Mouse (Mus musculus) left cerebral cortex, adult 11 months (tissue): ENCODE data around the gene Adar.
A peak's percentile ranks its signal among the peaks of the same experiment; 100 is the strongest.

Experiments
- DNase-seq: peaks from one replicate; pipeline ENCODE4 v3.0.0; 2022; ENCODE audit warnings: low spot score

Adar gene

GRCm38 (mm10) chr3:89732091-89732490 is 17.3 kb downstream of the Adar start:
- no peak for DNase-seq

DNA sequence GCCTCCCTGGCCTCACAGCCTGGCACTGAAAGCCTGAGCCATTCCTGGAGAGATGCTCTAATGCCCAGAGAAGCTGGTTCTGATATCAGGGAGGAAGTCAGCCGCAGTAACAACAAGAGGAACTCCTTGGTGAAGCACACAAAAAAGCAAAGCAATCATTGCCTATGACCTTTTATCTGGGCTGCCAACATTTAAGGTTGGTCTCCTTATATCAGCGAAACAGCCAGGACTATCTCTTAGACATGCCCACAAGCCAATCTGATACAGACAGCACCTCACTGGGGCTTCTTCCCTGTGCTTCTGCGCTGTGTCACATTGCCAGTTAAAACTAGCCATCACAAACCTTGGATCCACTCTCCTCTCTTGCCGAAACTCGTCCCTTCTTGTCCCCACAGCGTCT is 23.7 kb downstream of the Adar start:
- no peak for DNase-seq

GRCm38 (mm10) chr3:89752307-89752706 is 37.5 kb downstream of the Adar start:
- no peak for DNase-seq

DNA sequence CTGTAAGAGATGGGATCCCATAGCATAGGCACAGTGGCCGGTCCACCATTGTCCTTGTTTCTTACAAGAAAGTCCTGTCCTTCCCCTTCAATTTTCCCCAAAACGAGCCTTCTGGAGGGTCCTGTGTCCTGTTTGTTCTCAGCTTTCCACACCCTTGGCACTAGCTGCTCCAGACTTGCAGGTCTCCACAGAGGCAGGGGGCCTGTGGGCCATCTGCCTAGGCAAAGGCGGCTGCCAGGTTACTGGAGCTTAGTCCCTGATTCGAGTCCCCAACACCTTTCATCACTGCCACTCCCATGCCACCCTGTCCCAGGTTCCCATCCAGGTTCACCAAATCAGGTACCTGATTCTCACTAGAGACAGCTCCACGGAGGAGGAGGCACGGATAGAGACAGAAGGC is 40.5 kb downstream of the Adar start:
- DNase-seq, result no peak

DNA sequence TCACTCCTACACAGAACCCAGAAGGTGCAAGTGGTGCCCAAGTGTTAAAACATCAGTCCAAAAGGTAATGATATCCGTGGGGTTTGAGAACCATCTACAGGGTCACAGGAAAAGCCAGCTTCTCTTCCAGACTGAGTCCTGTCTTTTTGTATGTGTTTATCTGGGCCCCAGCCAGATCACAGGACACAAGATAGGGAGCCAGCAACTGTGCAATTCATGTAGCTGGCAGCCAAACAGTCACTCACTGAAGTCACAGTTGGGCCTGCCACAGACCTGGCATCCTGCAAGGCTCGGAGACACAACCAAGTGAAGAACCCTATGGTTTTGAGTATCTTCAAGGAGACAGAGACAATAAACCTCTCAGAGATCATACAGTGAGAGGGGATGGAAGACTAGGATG is 43.0 kb downstream of the Adar start:
- no peak for DNase-seq

DNA sequence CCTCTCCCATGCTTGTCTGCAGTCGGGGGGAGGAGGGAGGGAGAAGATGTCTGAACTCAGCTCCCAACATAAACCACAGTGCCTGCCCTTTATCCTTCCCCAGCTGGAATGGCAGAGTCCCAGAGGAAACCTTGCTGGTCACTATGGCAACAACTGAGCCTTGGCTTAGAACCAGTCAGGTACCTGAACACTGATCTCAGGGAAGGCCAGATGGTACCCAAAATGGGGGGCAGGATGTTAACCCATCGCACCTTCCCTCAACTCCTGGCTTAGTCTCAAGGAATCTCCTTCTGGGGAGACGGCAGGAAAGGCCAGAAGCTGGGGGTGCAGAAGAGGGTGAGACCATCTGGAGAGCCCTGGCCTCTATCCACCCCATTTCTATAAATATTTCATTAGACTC is 45.0 kb downstream of the Adar start:
- DNase-seq, result no peak

- no peak for DNase-seq
These were observed 49.4 kb downstream of the Adar start, which contains the start of gene Chrnb2 for GRCm38 (mm10) chr3:89764119-89764724. Gene Chrnb2 (minus strand): TSS chr3:89764632.

DNA sequence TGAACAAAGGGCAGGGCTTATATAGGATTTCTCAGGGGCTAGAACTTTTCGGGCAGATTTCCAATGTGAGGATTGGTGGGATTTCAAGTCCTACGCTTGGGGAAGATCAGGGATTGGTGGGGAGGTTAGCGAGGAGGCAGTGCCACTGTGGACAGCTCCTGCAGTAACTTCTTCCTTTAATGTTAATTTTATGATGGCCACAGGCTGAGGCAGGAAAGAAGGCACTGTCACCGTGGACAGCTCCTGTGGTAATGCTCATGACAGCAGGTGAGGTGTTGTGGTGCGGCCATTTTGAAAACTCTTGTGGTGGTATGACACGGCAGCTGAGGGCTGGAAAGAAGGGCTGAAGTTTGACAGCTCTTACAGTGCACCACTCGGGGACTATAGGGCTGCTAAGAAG is 54.8 kb downstream of the Adar start:
- no peak for DNase-seq

DNA sequence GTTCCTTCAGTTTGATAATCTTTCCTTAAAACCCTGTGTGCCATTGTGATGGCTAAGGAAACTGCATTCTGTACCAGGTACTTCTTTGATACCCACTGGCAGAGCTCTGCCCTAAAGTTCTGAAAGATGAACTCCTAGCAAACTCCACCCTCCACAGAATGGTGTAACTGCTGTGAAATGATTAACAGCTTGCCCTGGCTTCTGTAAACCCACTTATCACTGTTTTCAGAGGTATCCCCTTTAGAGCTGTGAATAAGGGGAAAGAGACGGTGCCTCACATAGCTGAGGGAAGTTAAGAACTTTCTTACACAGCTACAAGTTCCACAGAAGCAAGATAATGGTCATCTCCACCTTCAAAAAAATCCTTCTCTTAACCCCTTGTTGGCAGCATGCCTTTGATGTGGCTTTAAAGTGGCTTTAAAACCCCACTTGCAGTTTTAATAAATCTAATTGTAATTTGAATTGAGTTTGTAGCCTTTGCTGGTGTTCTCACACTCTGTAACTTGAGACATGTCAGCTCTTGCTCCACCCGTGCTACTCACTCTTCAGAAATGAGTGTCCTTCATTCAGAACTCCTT is 55.7 kb downstream of the Adar start:
- no peak for DNase-seq

GRCm38 (mm10) chr3:89772588-89772967 is 57.8 kb downstream of the Adar start:
- peak; percentile 67 for DNase-seq

- DNase-seq, result peak; percentile 98
These were observed 58.3 kb downstream of the Adar start, which contains the start of gene Ube2q1 for GRCm38 (mm10) chr3:89772968-89773709. Gene Ube2q1 (plus strand): TSS chr3:89773616.

GRCm38 (mm10) chr3:89773740-89774211 is 59.0 kb downstream of the Adar start:
- no peak for DNase-seq

- no peak for DNase-seq
These were observed 59.6 kb downstream of the Adar start for GRCm38 (mm10) chr3:89774236-89774960.

GRCm38 (mm10) chr3:89776001-89776400 is 61.2 kb downstream of the Adar start:
- no peak for DNase-seq

GRCm38 (mm10) chr3:89780102-89780501 is 65.3 kb downstream of the Adar start:
- no peak for DNase-seq

GRCm38 (mm10) chr3:89781640-89782039 is 66.8 kb downstream of the Adar start:
- DNase-seq, result no peak

DNA sequence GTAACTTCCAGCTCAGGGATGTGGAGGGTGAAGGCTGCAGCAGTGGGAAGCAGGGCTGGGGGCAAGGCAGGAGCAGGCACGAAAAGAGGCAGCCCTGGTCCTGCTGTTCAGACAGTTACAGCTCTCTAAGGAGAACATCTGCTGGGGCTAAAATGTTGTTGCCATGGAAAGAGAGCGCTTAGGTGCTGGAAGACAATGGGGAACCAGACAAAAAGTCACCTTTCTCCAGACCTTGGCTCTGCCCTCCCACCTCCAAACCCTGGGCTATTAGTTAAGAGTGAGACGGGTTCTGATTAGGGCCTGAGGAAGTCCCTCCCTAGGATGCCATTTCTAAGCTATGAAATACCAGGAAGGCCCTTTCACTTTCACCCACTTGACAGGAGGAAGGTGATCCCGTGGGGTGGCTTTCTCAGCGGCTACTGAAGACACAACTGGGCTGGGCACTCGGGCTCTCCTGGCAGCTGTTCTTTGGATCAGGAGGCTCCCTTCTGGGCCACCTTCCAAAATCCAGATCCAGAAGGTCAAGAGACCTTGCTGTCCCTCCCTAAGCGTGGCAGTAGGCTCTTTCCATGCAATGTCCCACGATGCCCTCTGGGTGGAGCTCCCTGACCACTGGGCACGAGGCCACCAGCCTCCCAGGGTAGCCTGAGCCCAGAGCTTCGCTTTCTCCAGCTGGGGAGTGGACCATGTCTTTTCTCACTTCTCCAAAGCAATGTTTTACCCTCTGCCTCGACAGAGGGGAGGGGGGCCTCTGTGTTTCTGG is 70.3 kb downstream of the Adar start:
- DNase-seq, result no peak

- no peak for DNase-seq
These were observed 71.5 kb downstream of the Adar start for GRCm38 (mm10) chr3:89786275-89786674.

DNA sequence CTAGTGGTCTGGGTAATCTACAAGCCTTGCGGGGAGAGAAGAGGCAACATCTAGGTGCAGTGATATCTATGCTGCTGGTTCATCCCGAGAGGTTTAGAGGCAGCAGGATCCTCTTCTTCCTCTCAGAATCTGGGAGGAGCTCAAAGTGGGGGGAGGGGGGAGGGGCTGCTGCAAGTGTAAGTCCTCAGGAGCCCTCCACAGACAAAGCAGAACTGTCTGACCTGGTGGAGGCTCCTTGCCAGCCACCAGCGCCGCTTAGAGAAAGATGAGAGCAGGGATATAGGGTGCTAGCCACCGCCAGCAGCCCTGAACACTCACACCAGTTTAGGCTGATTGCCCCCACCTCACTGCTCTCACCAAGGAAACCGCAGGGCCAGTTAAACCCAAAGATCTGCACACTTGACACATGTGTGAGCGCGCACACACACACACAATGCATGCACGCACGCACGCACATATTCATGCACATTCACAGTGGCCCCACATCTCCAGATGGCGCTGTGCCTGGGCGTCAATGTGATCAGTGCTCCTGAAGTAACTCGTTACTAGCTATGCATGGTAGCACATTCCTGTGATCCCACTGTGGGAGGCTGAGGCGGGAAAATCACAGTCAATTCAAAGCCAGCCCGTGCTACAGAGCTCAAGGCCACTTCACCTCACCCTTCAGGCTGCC is 74.0 kb downstream of the Adar start:
- no peak for DNase-seq

DNA sequence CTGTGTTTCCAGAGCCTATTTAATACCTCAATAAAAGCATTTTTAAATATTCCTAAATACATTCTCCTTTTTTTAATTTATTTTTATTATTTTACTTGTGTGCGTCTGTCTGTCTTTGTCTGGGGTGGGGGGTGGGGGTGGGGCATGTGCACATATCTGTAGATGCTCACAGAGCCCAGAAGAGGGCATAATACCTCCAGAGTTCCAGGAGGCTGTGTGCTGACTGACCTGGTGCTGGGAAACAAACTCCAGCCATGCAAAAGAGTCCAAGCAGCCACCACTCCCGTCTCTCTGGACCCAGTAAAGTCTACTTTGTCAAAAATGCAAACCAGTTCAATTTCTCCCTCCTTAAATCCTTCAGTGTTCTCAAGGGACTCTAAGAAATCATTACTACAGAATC is 79.8 kb downstream of the Adar start:
- DNase-seq, result no peak

DNA sequence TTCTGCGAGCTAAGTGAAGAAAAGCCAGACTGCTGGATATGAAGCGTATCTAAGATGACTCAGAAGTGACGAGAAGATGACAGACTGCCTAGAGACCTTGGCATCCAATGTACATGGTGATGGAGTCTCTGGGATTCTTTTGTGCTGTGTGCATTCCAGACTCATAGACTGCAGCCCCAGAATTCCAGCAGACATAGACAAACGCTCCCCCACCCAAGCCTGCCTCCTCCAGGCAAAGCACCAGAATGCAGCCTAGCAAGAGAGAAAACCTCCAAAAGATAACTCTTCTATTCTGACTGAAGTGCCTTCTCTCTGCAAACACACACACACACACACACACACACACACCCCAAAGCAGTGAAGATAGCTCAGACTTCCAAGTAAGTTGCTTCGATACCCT is 80.9 kb downstream of the Adar start:
- no peak for DNase-seq
